Mouse (Mus musculus): ENCODE data around the gene Oasl2. TPM values are rescaled to one million over a fixed set of nuclear protein-coding genes. Genes with fewer than 3 reads are reported as not detected.
"Not testable (repeated sequence)": the region's sequence is repeated elsewhere in the genome, so short reads cannot be mapped to it uniquely, and the experiment has no call there.

Gene Oasl2
- polyA plus RNA-seq (2012; rRNA removed) = 10.2 and 11.2 TPM in 2 replicates

GRCm38 (mm10) chr5:114896688-114897373 is at the start of gene Oasl2:
Gene Oasl2 (plus strand): TSS chr5:114896936.
- H3K27me3 ChIP-seq (replicated peaks; ENCODE audit: control insufficient read depth, insufficient read depth, low read length) = no peaks in the 10 kb centered on the region
- no peak for DNase-seq

GRCm38 (mm10) chr5:114851565-114852236 is 45.0 kb upstream of the Oasl2 start:
- Histone ChIP-seq H3K27ac (ENCODE audit: insufficient read depth, low read depth, low read length) (no peak overlapping the region), H3K36me3 (ENCODE audit: control insufficient read depth, insufficient read depth, low read length) (no peaks in the 10 kb centered on the region), H3K27me3 (replicated peaks; ENCODE audit: control insufficient read depth, insufficient read depth, low read length) (no peaks in the 10 kb centered on the region), H3K4me1 (ENCODE audit: control insufficient read depth, insufficient read depth, low read length) (no peaks in the 10 kb centered on the region), H3K4me3 (ENCODE audit: insufficient read depth, low read depth, low read length) (no peak overlapping the region)
- no peak for TF ChIP-seq POLR2A (IDR thresholded peaks at IDR 0.05; ENCODE audit: low read depth, low read length)
- TF ChIP-seq CTCF (conservative IDR thresholded peaks at IDR 0.05; ENCODE audit: insufficient read depth, insufficient read length, low read depth, low read length) = no peak
- no peak for DNase-seq
- whole genome bisulfite sequencing = 84% methylated on average over 20 of the region's 20 CpGs

More at GRCm38 (mm10) chr5:114896688-114897373, at the start of gene Oasl2:
- no peaks in the 10 kb centered on the region for H3K36me3 ChIP-seq (ENCODE audit: control insufficient read depth, insufficient read depth, low read length)
- H3K4me3 ChIP-seq (ENCODE audit: insufficient read depth, low read depth, low read length) = peak within 1 kb of the TSS; percentile 57
- H3K27ac ChIP-seq (ENCODE audit: insufficient read depth, low read depth, low read length) = peak within 1 kb of the TSS; percentile 75
- no peak for TF ChIP-seq CTCF (conservative IDR thresholded peaks at IDR 0.05; ENCODE audit: insufficient read depth, insufficient read length, low read depth, low read length)
- no peaks in the 10 kb centered on the region for H3K4me1 ChIP-seq (ENCODE audit: control insufficient read depth, insufficient read depth, low read length)
- WGBS = 44% methylated on average over 13 of the region's 13 CpGs

- 91% methylated on average over 3 of the region's 5 CpGs for WGBS
- H3K4me1 ChIP-seq (ENCODE audit: control insufficient read depth, insufficient read depth, low read length); DNase-seq; H3K36me3 ChIP-seq (ENCODE audit: control insufficient read depth, insufficient read depth, low read length); H3K27ac ChIP-seq (ENCODE audit: insufficient read depth, low read depth, low read length); H3K27me3 ChIP-seq (replicated peaks; ENCODE audit: control insufficient read depth, insufficient read depth, low read length); H3K4me3 ChIP-seq (ENCODE audit: insufficient read depth, low read depth, low read length): not testable (repeated sequence)
Measured at GRCm38 (mm10) chr5:114853364-114853763, 43.4 kb upstream of the Oasl2 start, which contains the start of gene 4930519G04Rik. Gene 4930519G04Rik (plus strand): TSS chr5:114853664.

- no peak for DNase-seq
- no peak for TF ChIP-seq CTCF (conservative IDR thresholded peaks at IDR 0.05; ENCODE audit: insufficient read depth, insufficient read length, low read depth, low read length)
- no peak for TF ChIP-seq POLR2A (IDR thresholded peaks at IDR 0.05; ENCODE audit: low read depth, low read length)
- H3K4me1 ChIP-seq (ENCODE audit: control insufficient read depth, insufficient read depth, low read length) = peaks cover 3% of the 10 kb centered on the region; the same call in 1 of the 2 replicates
- 81% methylated on average over 12 of the region's 12 CpGs for WGBS
- no peak within 1 kb of the TSS for H3K27ac ChIP-seq (ENCODE audit: insufficient read depth, low read depth, low read length)
- H3K27me3 ChIP-seq (replicated peaks; ENCODE audit: control insufficient read depth, insufficient read depth, low read length) = no peaks in the 10 kb centered on the region
- H3K4me3 ChIP-seq (ENCODE audit: insufficient read depth, low read depth, low read length) = no peak within 1 kb of the TSS
- H3K36me3 ChIP-seq (ENCODE audit: control insufficient read depth, insufficient read depth, low read length) = no peaks in the 10 kb centered on the region
Measured at GRCm38 (mm10) chr5:114858582-114858981, 38.2 kb upstream of the Oasl2 start, which contains the start of gene Gm9936. Gene Gm9936 (minus strand): TSS chr5:114858682.

- Histone ChIP-seq H3K4me3 (ENCODE audit: insufficient read depth, low read depth, low read length) (no peak overlapping the region), H3K27ac (ENCODE audit: insufficient read depth, low read depth, low read length) (no peak overlapping the region), H3K36me3 (ENCODE audit: control insufficient read depth, insufficient read depth, low read length) (no peaks in the 10 kb centered on the region), H3K27me3 (replicated peaks; ENCODE audit: control insufficient read depth, insufficient read depth, low read length) (no peaks in the 10 kb centered on the region), H3K4me1 (ENCODE audit: control insufficient read depth, insufficient read depth, low read length) (peaks cover 3% of the 10 kb centered on the region; the same call in 1 of the 2 replicates)
- DNase-seq = peak; percentile 57
- WGBS = 6% methylated on average over 18 of the region's 18 CpGs
- TF ChIP-seq POLR2A (IDR thresholded peaks at IDR 0.05; ENCODE audit: low read depth, low read length) (no peak), CTCF (conservative IDR thresholded peaks at IDR 0.05; ENCODE audit: insufficient read depth, insufficient read length, low read depth, low read length) (peak; percentile 87)
Measured at GRCm38 (mm10) chr5:114859253-114859652, 37.5 kb upstream of the Oasl2 start.

GRCm38 (mm10) chr5:114861730-114862129 is 35.0 kb upstream of the Oasl2 start:
- H3K36me3 ChIP-seq (ENCODE audit: control insufficient read depth, insufficient read depth, low read length) = no peaks in the 10 kb centered on the region
- no peaks in the 10 kb centered on the region for H3K27me3 ChIP-seq (replicated peaks; ENCODE audit: control insufficient read depth, insufficient read depth, low read length)
- peaks cover 3% of the 10 kb centered on the region; the same call in 1 of the 2 replicates for H3K4me1 ChIP-seq (ENCODE audit: control insufficient read depth, insufficient read depth, low read length)
- TF ChIP-seq POLR2A (IDR thresholded peaks at IDR 0.05; ENCODE audit: low read depth, low read length) (no peak), CTCF (conservative IDR thresholded peaks at IDR 0.05; ENCODE audit: insufficient read depth, insufficient read length, low read depth, low read length) (no peak)
- H3K4me3 ChIP-seq (ENCODE audit: insufficient read depth, low read depth, low read length) = no peak overlapping the region
- DNase-seq = peak; percentile 75
- no peak overlapping the region for H3K27ac ChIP-seq (ENCODE audit: insufficient read depth, low read depth, low read length)
- 28% methylated on average over 6 of the region's 6 CpGs for whole genome bisulfite sequencing

GRCm38 (mm10) chr5:114864813-114865212 is 31.9 kb upstream of the Oasl2 start:
- H3K4me3 ChIP-seq (ENCODE audit: insufficient read depth, low read depth, low read length) = no peak overlapping the region
- no peaks in the 10 kb centered on the region for H3K27me3 ChIP-seq (replicated peaks; ENCODE audit: control insufficient read depth, insufficient read depth, low read length)
- no peak for DNase-seq
- H3K4me1 ChIP-seq (ENCODE audit: control insufficient read depth, insufficient read depth, low read length) = peaks cover 3% of the 10 kb centered on the region; the same call in 1 of the 2 replicates
- TF ChIP-seq CTCF (conservative IDR thresholded peaks at IDR 0.05; ENCODE audit: insufficient read depth, insufficient read length, low read depth, low read length) = no peak
- no peak for TF ChIP-seq POLR2A (IDR thresholded peaks at IDR 0.05; ENCODE audit: low read depth, low read length)
- H3K27ac ChIP-seq (ENCODE audit: insufficient read depth, low read depth, low read length) = no peak overlapping the region
- no peaks in the 10 kb centered on the region for H3K36me3 ChIP-seq (ENCODE audit: control insufficient read depth, insufficient read depth, low read length)
- 77% methylated on average over 7 of the region's 7 CpGs for WGBS

Measured in kidney, adult 2 months (tissue).